22 mouse cellular contexts compared by ENCODE assay signal in the genomic region with DNA sequence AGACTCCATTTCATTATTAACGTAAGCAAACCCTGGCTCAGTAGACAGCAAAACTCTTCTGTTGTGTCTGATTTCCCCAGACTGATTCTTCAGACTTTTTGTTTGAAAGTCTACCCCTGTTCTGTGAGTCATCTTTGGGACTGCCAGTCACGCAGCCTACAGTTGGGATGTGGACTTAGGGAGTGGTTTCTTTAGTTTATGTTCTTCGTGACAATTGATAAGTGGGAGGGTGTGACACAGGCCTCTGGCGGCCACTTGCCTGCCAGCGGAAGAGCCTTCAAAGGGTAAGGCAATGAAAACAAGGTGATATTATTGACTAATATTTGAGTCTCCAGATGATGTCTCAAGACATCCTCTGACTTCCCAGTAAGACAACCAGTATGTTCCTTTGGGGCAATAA. TPM values are rescaled to one million over a fixed set of nuclear protein-coding genes. Genes with fewer than 3 reads are reported as not detected.
A peak's percentile ranks its signal among the peaks of the same experiment; 100 is the strongest.
DNase-seq lines count a peak whose midpoint lies in the region; ATAC-seq and TF ChIP-seq lines count a peak whose summit lies in the region.
"Had no signal": no experiment of that assay in that cellular context is flagged by ENCODE, and none has a peak within 500 bp of the region (broad histone marks: within the 10 kb centered on the region; RNA-seq: fewer than 3 reads in every experiment).

No protein-coding gene starts in this region.

- H3K27me3 ChIP-seq in lung, postnatal 0 days (replicated peaks; ENCODE audit: insufficient read depth, low read length): no peaks in the 10 kb centered on the region
- H3K27me3 ChIP-seq: embryonic facial prominence, embryonic 12.5 days; embryonic facial prominence, embryonic 15.5 days; hindbrain, embryonic 13.5 days; intestine, embryonic 15.5 days had no signal

- TF ChIP-seq EP300 in lung, postnatal 0 days (IDR thresholded peaks at IDR 0.05): no peak

- H3K36me3 ChIP-seq in lung, postnatal 0 days (ENCODE audit: insufficient read depth, low read length): no peaks in the 10 kb centered on the region
- H3K36me3 ChIP-seq: embryonic facial prominence, embryonic 12.5 days; embryonic facial prominence, embryonic 15.5 days; hindbrain, embryonic 10.5 days; hindbrain, embryonic 13.5 days; intestine, embryonic 15.5 days had no signal

- 0 out of 2 replicates have a peak, but pooled peaks have one; percentile 35 for ATAC-seq in lung, postnatal 0 days
- ATAC-seq: forebrain, embryonic 16.5 days; hindbrain, embryonic 16.5 days; intestine, embryonic 15.5 days had no signal

- H3K27ac ChIP-seq in lung, postnatal 0 days (ENCODE audit: low read length): no peak overlapping the region
- H3K27ac ChIP-seq: embryonic facial prominence, embryonic 12.5 days; embryonic facial prominence, embryonic 15.5 days; hindbrain, embryonic 10.5 days; hindbrain, embryonic 13.5 days; intestine, embryonic 15.5 days had no signal

- no peaks in the 10 kb centered on the region for H3K4me1 ChIP-seq in lung, postnatal 0 days (ENCODE audit: insufficient read depth, low read depth, low read length)
- H3K4me1 ChIP-seq: embryonic facial prominence, embryonic 12.5 days; embryonic facial prominence, embryonic 15.5 days; intestine, embryonic 15.5 days had no signal

- no peak overlapping the region for H3K4me3 ChIP-seq in lung, postnatal 0 days (ENCODE audit: low read depth, low read length)
- H3K4me3 ChIP-seq: embryonic facial prominence, embryonic 12.5 days; embryonic facial prominence, embryonic 15.5 days; hindbrain, embryonic 10.5 days; hindbrain, embryonic 13.5 days; intestine, embryonic 15.5 days had no signal

- 46% methylated on average over 5 of the region's 5 CpGs for WGBS in lung, postnatal 0 days

- intact Hi-C loops in heart, postnatal 10 days (cut with DNase I): loop anchor here (5.0 to 10.0 kb wide), 4 partner anchors 58 to 452 kb away; no protein-coding TSS in a partner anchor

- TF ChIP-seq CTCF in lung, postnatal 0 days (IDR thresholded peaks at IDR 0.05): no peak

- no peaks in the 10 kb centered on the region for H3K9me3 ChIP-seq in lung, postnatal 0 days (ENCODE audit: low read length)
- H3K9me3 ChIP-seq: embryonic facial prominence, embryonic 12.5 days; embryonic facial prominence, embryonic 15.5 days; hindbrain, embryonic 10.5 days; hindbrain, embryonic 13.5 days; intestine, embryonic 15.5 days had no signal

- H3K9ac ChIP-seq in lung, postnatal 0 days (replicated peaks; ENCODE audit: low read depth): no peak overlapping the region
- H3K9ac ChIP-seq: embryonic facial prominence, embryonic 12.5 days; embryonic facial prominence, embryonic 15.5 days; hindbrain, embryonic 13.5 days; intestine, embryonic 15.5 days had no signal

- peak; percentile 41 for DNase-seq in heart, adult 11 months
- DNase-seq in heart, postnatal 10 days: no peak
- DNase-seq in lung, postnatal 0 days (ENCODE audit: low spot score): no peak
- DNase-seq in lung, postnatal 25 days (ENCODE audit: low spot score): no peak
- DNase-seq in MN1 (ENCODE audit: low spot score): peak; percentile 11
- no peak for DNase-seq in layer of hippocampus, postnatal 14 days (ENCODE audit: low spot score in 2 of 2)
- DNase-seq in urinary bladder, postnatal 4 days (ENCODE audit: low spot score in 2 of 2): no peak
- DNase-seq: adrenal gland, postnatal 14 days; cerebellum, adult 11 months; cerebellum, adult 9-11 months; cerebellum, postnatal 25 days; gastrocnemius, postnatal 10 days; gastrocnemius, postnatal 36 days; heart, postnatal 36 days had no signal

- no peak overlapping the region for H3K4me2 ChIP-seq in lung, postnatal 0 days (replicated peaks; ENCODE audit: low read depth, low read length)
- H3K4me2 ChIP-seq: embryonic facial prominence, embryonic 12.5 days; embryonic facial prominence, embryonic 15.5 days; heart, embryonic 11.5 days; intestine, embryonic 15.5 days had no signal

RNA-seq across cellular contexts. Expression of a gene that starts 16.3 kb away (rescaled TPM):
- 1 to 10 TPM; 3.5 to 3.9 TPM for total RNA-seq in heart, postnatal 10 days (2021)
- 7.0 TPM in 2 replicates for polyA plus RNA-seq in lung, postnatal 0 days (2015; fragmentation: Nextera tagmentation; extraction: Ambion mirVana)
- 10 to 100 TPM; 27.5 to 30.4 TPM for total RNA-seq in layer of hippocampus, postnatal 14 days (2021)

Comparison
In these comparisons a context has a peak if more than half of its experiments do, and no peak if none do; other contexts are left out.
1. DNase-seq: peak in heart, adult 11 months (single experiment) and MN1 (single experiment); none in heart, postnatal 10 days (0 of 2), lung, postnatal 0 days (single experiment), lung, postnatal 25 days (single experiment), layer of hippocampus, postnatal 14 days (0 of 2) and urinary bladder, postnatal 4 days (0 of 2).
2. RNA of a gene that starts 16.3 kb away (total RNA-seq): 27.5 to 30.4 TPM in layer of hippocampus, postnatal 14 days; 3.5 to 3.9 TPM in heart, postnatal 10 days; every median in the first group is over 4 times any median in the second.